In the genomic region with DNA sequence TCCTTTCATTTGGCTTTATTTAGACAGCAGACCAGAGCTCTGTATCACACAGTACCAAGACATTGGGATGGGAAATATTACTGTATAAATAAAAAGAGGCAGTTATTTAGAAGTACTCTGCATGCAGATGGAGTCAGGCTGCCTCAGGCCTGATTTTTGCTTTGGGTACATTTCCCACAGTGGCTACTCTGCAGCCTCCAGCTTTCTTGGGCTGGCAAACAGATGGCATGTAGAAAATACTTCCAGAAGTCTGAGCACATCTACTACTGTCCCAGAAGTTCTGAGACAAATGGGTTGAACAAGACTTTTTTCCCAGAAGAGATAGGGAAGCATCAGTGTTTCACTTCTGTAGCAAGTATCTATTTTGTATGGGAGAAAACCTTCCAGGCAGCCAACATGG, we compare ENCODE assay signal across 25 mouse cellular contexts.
A peak's percentile ranks its signal among the peaks of the same experiment; 100 is the strongest.
DNase-seq lines count a peak whose midpoint lies in the region; ATAC-seq lines count a peak whose summit lies in the region.
"Had no signal": no experiment of that assay in that cellular context is flagged by ENCODE, and none has a peak within 500 bp of the region (broad histone marks: within the 10 kb centered on the region; RNA-seq: fewer than 3 reads in every experiment).

No protein-coding gene starts in this region.

- no peak for DNase-seq in embryonic facial prominence, embryonic 14.5 days (ENCODE audit: low spot score)
- no peak for DNase-seq in embryonic facial prominence, embryonic 10.5 days (ENCODE audit: low spot score)
- DNase-seq in hindbrain, embryonic 11.5 days (ENCODE audit: low spot score), result no peak
- DNase-seq in midbrain, embryonic 14.5 days, result no peak
- DNase-seq in midbrain, embryonic 11.5 days (ENCODE audit: low spot score, missing footprints), result no peak
- peak; percentile 19 for DNase-seq in brain, adult 2 months (ENCODE audit: low read depth, low spot score)
- no peak for DNase-seq in adrenal gland, postnatal 4 days (ENCODE audit: low spot score in 2 of 2)
- DNase-seq: adrenal gland, adult 8-10 months; adrenal gland, postnatal 25 days; cerebellum, adult 11 months; cerebellum, adult 2 months; cerebellum, adult 9-11 months; cerebellum, postnatal 25 days; gastrocnemius, adult 2 months; gastrocnemius, postnatal 14 days; heart, adult 11 months had no signal

- H3K27me3 ChIP-seq in embryonic facial prominence, embryonic 14.5 days (replicated peaks; ENCODE audit: control insufficient read depth, insufficient read depth, low read length), result no peaks in the 10 kb centered on the region
- no peaks in the 10 kb centered on the region for H3K27me3 ChIP-seq in embryonic facial prominence, embryonic 10.5 days (replicated peaks; ENCODE audit: low read depth, poor library complexity, severe bottlenecking)
- no peaks in the 10 kb centered on the region for H3K27me3 ChIP-seq in hindbrain, embryonic 15.5 days
- H3K27me3 ChIP-seq in hindbrain, embryonic 11.5 days (ENCODE audit: control insufficient read depth, insufficient read depth, low read length), result no peaks in the 10 kb centered on the region
- no peaks in the 10 kb centered on the region for H3K27me3 ChIP-seq in midbrain, embryonic 14.5 days (ENCODE audit: control insufficient read depth, insufficient read depth, low read length)
- H3K27me3 ChIP-seq in midbrain, embryonic 11.5 days (ENCODE audit: control insufficient read depth, insufficient read depth, low read length), result no peaks in the 10 kb centered on the region
- H3K27me3 ChIP-seq: hindbrain, embryonic 13.5 days had no signal

- H3K4me3 ChIP-seq in embryonic facial prominence, embryonic 14.5 days (ENCODE audit: low read depth, low read length), result no peak overlapping the region
- H3K4me3 ChIP-seq in embryonic facial prominence, embryonic 10.5 days, result no peak overlapping the region
- H3K4me3 ChIP-seq in hindbrain, embryonic 15.5 days, result no peak overlapping the region
- no peak overlapping the region for H3K4me3 ChIP-seq in hindbrain, embryonic 11.5 days (ENCODE audit: low read depth, low read length)
- no peak overlapping the region for H3K4me3 ChIP-seq in midbrain, embryonic 14.5 days (replicated peaks; ENCODE audit: low read depth, low read length)
- H3K4me3 ChIP-seq in midbrain, embryonic 11.5 days (ENCODE audit: low read depth, low read length), result no peak overlapping the region
- H3K4me3 ChIP-seq: embryonic facial prominence, embryonic 13.5 days; forebrain, embryonic 10.5 days; gastrocnemius, adult 2 months; hindbrain, embryonic 13.5 days had no signal

- H3K9ac ChIP-seq in embryonic facial prominence, embryonic 14.5 days (ENCODE audit: low read depth, low read length), result no peak overlapping the region
- H3K9ac ChIP-seq in hindbrain, embryonic 15.5 days, result no peak overlapping the region
- H3K9ac ChIP-seq in hindbrain, embryonic 11.5 days (ENCODE audit: low read depth, low read length), result no peak overlapping the region
- H3K9ac ChIP-seq in midbrain, embryonic 14.5 days (replicated peaks; ENCODE audit: low read length), result no peak overlapping the region
- H3K9ac ChIP-seq in midbrain, embryonic 11.5 days (ENCODE audit: low read length), result no peak overlapping the region
- H3K9ac ChIP-seq: embryonic facial prominence, embryonic 13.5 days; hindbrain, embryonic 13.5 days had no signal

- ATAC-seq in embryonic facial prominence, embryonic 14.5 days (ENCODE audit: low read depth), result 0 out of 2 replicates have a peak, but pooled peaks have one; percentile 12
- 0 out of 2 replicates have a peak, but pooled peaks have one; percentile 38 for ATAC-seq in hindbrain, embryonic 15.5 days (ENCODE audit: low FRiP score, low read depth)
- ATAC-seq in hindbrain, embryonic 11.5 days (ENCODE audit: low FRiP score), result no peak
- 0 out of 2 replicates have a peak, but pooled peaks have one; percentile 31 for ATAC-seq in midbrain, embryonic 14.5 days (ENCODE audit: low FRiP score, low TSS enrichment)
- ATAC-seq in midbrain, embryonic 11.5 days (ENCODE audit: low FRiP score), result no peak
- ATAC-seq: activated CD4-positive, CD25-positive, alpha-beta regulatory T cell, adult 4 months; forebrain, embryonic 14.5 days; hindbrain, postnatal 0 days; inflammation-experienced regulatory T-cells, adult 6 months had no signal

- H3K9me3 ChIP-seq in embryonic facial prominence, embryonic 14.5 days (ENCODE audit: control insufficient read depth, low read length), result no peaks in the 10 kb centered on the region
- H3K9me3 ChIP-seq in embryonic facial prominence, embryonic 10.5 days, result no peaks in the 10 kb centered on the region
- no peaks in the 10 kb centered on the region for H3K9me3 ChIP-seq in hindbrain, embryonic 15.5 days
- H3K9me3 ChIP-seq in hindbrain, embryonic 11.5 days (ENCODE audit: control insufficient read depth, low read length), result no peaks in the 10 kb centered on the region
- H3K9me3 ChIP-seq in midbrain, embryonic 14.5 days (ENCODE audit: control insufficient read depth, low read length), result no peaks in the 10 kb centered on the region
- no peaks in the 10 kb centered on the region for H3K9me3 ChIP-seq in midbrain, embryonic 11.5 days (ENCODE audit: control insufficient read depth, low read length)
- H3K9me3 ChIP-seq: embryonic facial prominence, embryonic 13.5 days; forebrain, embryonic 10.5 days; hindbrain, embryonic 13.5 days had no signal

- no peak overlapping the region for H3K27ac ChIP-seq in embryonic facial prominence, embryonic 14.5 days (replicated peaks; ENCODE audit: low read depth, low read length)
- H3K27ac ChIP-seq in embryonic facial prominence, embryonic 10.5 days (replicated peaks), result no peak overlapping the region
- H3K27ac ChIP-seq in hindbrain, embryonic 15.5 days (replicated peaks), result no peak overlapping the region
- H3K27ac ChIP-seq in hindbrain, embryonic 11.5 days (ENCODE audit: low read depth, low read length), result no peak overlapping the region
- no peak overlapping the region for H3K27ac ChIP-seq in midbrain, embryonic 14.5 days (replicated peaks; ENCODE audit: low read depth, low read length)
- H3K27ac ChIP-seq in midbrain, embryonic 11.5 days (ENCODE audit: low read depth, low read length), result no peak overlapping the region
- H3K27ac ChIP-seq: embryonic facial prominence, embryonic 13.5 days; forebrain, embryonic 10.5 days; gastrocnemius, adult 2 months; hindbrain, embryonic 13.5 days; hindbrain, postnatal 0 days had no signal

- no peak overlapping the region for H3K4me2 ChIP-seq in embryonic facial prominence, embryonic 14.5 days (ENCODE audit: low read depth, low read length)
- no peak overlapping the region for H3K4me2 ChIP-seq in hindbrain, embryonic 15.5 days
- H3K4me2 ChIP-seq in hindbrain, embryonic 11.5 days (replicated peaks; ENCODE audit: low read depth, low read length), result no peak overlapping the region
- no peak overlapping the region for H3K4me2 ChIP-seq in midbrain, embryonic 14.5 days (ENCODE audit: low read length)
- H3K4me2 ChIP-seq in midbrain, embryonic 11.5 days, result no peak overlapping the region
- H3K4me2 ChIP-seq: embryonic facial prominence, embryonic 13.5 days; heart, embryonic 11.5 days; hindbrain, embryonic 13.5 days had no signal

- no peaks in the 10 kb centered on the region for H3K36me3 ChIP-seq in embryonic facial prominence, embryonic 14.5 days (ENCODE audit: control insufficient read depth, insufficient read depth, low read length)
- H3K36me3 ChIP-seq in embryonic facial prominence, embryonic 10.5 days (replicated peaks), result no peaks in the 10 kb centered on the region
- H3K36me3 ChIP-seq in hindbrain, embryonic 15.5 days, result no peaks in the 10 kb centered on the region
- H3K36me3 ChIP-seq in hindbrain, embryonic 11.5 days (ENCODE audit: control insufficient read depth, insufficient read depth, low read length), result no peaks in the 10 kb centered on the region
- no peaks in the 10 kb centered on the region for H3K36me3 ChIP-seq in midbrain, embryonic 14.5 days (ENCODE audit: control insufficient read depth, insufficient read depth, low read length)
- no peaks in the 10 kb centered on the region for H3K36me3 ChIP-seq in midbrain, embryonic 11.5 days (ENCODE audit: control insufficient read depth, insufficient read depth, low read length)
- H3K36me3 ChIP-seq: embryonic facial prominence, embryonic 13.5 days; forebrain, embryonic 10.5 days; hindbrain, embryonic 13.5 days had no signal

- H3K4me1 ChIP-seq in embryonic facial prominence, embryonic 14.5 days (ENCODE audit: control insufficient read depth, insufficient read depth, low read length), result no peaks in the 10 kb centered on the region; the same call in 1 of the 2 replicates
- H3K4me1 ChIP-seq in embryonic facial prominence, embryonic 10.5 days, result peaks cover 8% of the 10 kb centered on the region
- H3K4me1 ChIP-seq in hindbrain, embryonic 15.5 days (replicated peaks), result no peaks in the 10 kb centered on the region
- no peaks in the 10 kb centered on the region for H3K4me1 ChIP-seq in hindbrain, embryonic 11.5 days (replicated peaks; ENCODE audit: control insufficient read depth, insufficient read depth, low read length)
- H3K4me1 ChIP-seq in midbrain, embryonic 14.5 days (ENCODE audit: control insufficient read depth, insufficient read depth, low read length), result no peaks in the 10 kb centered on the region
- no peaks in the 10 kb centered on the region for H3K4me1 ChIP-seq in midbrain, embryonic 11.5 days (ENCODE audit: control insufficient read depth, insufficient read depth, low read length)
- H3K4me1 ChIP-seq: hindbrain, embryonic 13.5 days had no signal

Comparison
In these comparisons a context has a peak if more than half of its experiments do, and no peak if none do; other contexts are left out.
1. ATAC-seq: peak in embryonic facial prominence, embryonic 14.5 days (single experiment), hindbrain, embryonic 15.5 days (single experiment) and midbrain, embryonic 14.5 days (single experiment); none in hindbrain, embryonic 11.5 days (single experiment) and midbrain, embryonic 11.5 days (single experiment).